Mouse (Mus musculus) v-Abl transformed pro-B cells (cell line): Measurements from ENCODE around the gene Tbcc.

Experiments used
- in situ Hi-C, 2 experiments: fragments of 400-800 bp; cut with MboI; formaldehyde crosslinking; loops; one replicate each; pipeline ENCODE4 v1.15.1; 2025; ENCODE audit not compliant: unreplicated experiment in 2 of 2

Gene Tbcc

GRCm38 (mm10) chr17:46866836-46867235 lies 23.6 kb upstream of the Tbcc start:
- in situ Hi-C loops: no loop called here

DNA sequence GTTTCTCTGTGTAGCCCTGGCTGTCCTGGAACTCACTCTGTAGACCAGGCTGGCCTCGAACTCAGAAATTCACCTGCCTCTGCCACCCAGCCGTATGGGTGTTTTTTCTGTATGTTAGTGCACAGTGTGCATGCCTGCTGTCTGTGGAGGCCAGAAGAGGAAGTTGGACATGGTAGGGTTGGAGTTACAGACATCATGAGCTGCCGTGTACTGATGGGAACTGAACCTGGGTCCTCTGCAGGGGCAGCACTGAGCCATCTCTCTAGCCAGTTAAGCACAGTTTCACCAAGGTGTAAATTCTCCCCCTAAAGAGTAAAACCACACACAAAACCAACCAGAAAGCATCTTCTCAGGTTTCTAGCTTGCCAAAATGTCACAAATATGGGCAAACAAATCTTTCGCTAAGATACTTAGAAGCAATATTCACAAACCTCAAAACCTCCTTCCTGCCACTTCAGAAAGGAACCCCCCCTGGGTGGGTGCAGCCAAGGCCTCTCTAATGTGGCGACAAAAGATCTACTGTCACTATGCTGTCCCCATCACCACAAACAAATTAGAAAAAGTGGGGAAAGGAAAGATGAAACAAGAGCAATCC lies 20.2 kb upstream of the Tbcc start:
- in situ Hi-C loops: loop anchor here (5.0 kb wide), 2 partner anchors 43 to 48 kb away; no protein-coding TSS in a partner anchor

GRCm38 (mm10) chr17:46870913-46871312 lies 19.6 kb upstream of the Tbcc start:
- in situ Hi-C loops: loop anchor here (5.0 kb wide), 2 partner anchors 44 to 49 kb away; no protein-coding TSS in a partner anchor

- in situ Hi-C loops: loop anchor here (5.0 kb wide), 2 partner anchors 46 to 51 kb away; no protein-coding TSS in a partner anchor
These were observed 17.7 kb upstream of the Tbcc start for GRCm38 (mm10) chr17:46872806-46873205.

DNA sequence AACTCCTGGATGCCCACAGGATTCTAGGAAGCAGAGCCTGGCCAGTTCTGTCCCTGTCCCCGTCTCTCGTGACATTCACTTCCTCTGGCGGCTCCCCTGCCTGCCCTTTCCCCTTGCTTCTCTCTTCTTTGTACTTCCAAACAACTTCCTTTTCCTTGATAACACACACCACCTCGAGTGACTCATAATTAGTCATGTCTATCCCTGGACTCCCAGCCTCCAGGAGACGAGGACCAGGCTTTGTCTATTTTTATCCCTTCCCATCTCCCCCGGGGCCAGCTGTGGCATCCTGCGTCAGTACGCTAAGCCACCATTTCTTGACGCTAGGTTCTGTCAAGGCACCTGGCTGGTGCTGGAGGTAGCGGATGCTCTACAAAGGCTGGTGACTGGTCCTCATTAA lies 16.4 kb upstream of the Tbcc start:
- in situ Hi-C loops: loop anchor here (5.0 kb wide), 2 partner anchors 47 to 52 kb away; no protein-coding TSS in a partner anchor

DNA sequence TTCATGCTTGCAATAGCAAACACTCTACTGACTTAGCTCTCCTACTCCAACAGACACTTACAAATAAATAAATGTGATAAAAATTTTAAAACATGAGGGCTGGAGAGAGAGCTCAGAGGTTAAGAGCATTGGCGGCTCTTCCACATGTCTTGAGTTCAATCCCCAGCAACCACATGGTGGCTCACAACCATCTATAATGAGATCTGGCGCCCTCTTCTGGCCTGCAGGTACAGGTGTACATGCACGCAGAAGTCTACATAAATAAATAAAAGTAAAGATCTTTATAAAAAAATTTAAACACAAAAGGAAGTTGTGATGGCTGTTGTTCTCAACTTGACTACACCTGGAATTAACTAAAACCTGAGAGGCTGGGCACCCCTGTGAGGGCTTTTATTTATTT lies 14.9 kb upstream of the Tbcc start:
- in situ Hi-C loops: no loop called here

DNA sequence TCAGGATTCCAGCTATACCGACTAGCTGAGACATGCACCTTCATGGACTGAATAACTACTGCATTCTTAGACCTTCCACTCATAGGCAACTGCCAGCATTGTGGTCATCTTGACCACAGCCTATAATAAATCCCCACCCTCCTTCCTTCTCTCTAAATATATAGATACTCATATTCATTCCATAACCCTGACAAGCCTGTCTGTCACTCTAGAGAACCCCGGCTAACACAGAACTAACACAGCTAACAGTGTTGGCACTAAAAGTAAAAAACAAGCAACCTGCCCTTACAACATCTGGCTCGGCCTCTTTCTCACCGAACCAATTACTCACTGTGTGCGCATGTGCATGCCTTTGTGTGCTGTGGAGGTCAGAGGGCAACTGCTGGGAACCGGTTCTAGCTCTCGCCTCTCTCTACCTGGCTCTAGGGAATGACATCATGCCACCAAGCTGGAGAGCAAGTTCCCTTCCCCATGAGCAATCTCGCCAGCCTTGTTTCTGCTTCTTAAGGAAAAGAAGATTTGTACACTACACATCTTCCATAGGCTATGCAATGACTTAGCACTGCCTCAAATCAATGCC lies 14.0 kb upstream of the Tbcc start:
- in situ Hi-C loops: no loop called here

DNA sequence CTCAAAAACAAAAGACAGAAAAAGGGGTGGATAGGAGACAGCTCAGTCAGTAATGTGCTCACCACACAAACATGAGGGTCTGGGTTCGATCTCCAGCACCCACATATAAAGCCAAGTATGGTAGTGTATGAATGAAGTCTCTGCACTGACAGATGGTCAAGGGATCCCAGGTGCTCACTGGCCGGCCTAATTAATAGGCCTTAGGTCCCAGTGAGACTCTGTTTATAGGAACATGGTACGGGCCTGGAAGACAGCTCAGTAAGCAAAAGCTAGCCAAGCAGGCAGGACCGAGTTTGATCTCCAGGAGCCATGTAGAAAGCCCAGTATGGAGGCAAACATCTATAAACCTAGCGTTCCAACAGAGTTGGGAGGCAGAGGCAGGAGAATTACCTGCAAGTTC lies 13.4 kb upstream of the Tbcc start:
- in situ Hi-C loops: no loop called here

DNA sequence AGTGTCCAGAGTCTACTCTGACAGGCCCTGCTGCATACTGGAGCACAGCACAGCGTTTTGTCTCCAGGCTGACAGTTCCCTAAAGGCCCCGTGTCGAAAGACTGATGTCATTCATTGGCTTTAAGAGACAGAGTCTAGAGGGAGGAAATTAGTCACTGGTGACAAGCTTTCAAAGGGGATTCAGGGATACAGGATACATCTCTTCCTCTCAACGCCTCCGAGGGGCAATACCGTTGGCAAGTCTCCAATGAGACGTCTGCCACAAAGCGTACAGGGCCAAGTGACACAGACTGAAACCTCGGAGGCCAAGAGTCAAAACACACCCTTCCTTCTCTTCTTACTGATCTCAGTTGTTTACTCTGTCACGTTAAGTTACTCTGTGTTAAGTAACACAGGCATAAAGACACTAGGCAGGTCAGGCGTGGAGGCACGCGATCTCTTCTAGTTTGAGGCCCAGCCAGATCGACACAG lies 10.6 kb upstream of the Tbcc start:
- in situ Hi-C loops: loop anchor here (5.0 kb wide), 1 partner anchor 88 kb away; no protein-coding TSS in a partner anchor

DNA sequence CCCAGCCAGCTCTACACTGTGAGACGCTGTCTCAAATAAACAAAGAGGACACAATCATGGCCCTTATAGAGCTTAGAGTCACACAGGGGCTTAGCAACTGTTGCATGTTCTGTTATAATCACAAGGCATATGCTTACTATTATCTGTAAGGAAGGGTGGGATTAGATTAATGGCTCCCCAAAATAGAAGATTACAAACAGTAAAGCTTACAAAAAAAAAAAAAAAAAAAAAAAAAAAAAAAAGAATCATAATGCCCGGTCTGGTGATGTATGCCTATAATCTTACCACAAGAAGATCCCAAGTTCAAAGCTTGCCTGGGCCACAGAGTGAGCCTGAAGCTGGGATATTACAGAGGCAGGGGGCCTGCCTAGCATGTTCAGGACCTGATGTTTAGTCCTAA lies 10.2 kb upstream of the Tbcc start:
- in situ Hi-C loops: loop anchor here (5.0 kb wide), 1 partner anchor 88 kb away; no protein-coding TSS in a partner anchor

DNA sequence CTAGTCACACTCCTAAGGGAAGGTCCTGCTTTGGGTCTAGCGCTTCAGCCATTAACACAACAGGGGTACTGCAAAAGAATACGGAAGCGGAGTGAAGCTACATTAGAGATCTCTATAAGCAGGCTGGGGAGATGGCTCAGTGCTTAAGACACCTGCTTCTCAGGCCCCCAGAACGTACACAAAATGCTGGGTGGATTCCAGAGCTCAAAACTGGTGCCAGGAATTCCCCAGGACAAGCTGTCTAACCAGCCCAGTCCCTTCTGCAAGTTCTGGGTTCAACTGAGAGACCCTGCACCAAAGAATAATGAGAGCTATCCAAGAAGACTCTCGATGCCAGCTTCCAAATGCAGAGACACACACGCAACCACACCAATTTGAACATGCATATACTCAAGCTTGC lies 8.8 kb upstream of the Tbcc start:
- in situ Hi-C loops: loop anchor here (5.0 kb wide), 1 partner anchor 89 kb away; no protein-coding TSS in a partner anchor

DNA sequence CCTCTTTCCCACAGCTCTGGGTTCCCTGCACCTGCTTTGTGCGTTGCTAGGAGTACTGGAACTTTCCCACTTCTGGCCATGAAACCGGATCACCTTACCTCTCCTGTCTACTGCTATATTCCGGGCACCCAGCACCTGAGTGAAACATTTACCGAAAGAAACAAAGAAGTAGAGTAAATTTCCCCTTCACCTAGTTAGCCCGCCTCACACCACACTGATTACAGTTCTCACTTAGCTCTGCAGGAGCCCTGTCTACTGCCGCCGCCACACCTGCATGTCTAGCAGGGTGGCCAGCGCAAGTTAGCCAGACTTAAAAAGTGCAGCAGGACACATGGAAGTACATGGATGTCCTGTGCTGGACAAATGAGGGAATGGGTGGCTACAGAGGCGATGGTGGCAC lies 7.4 kb upstream of the Tbcc start:
- in situ Hi-C loops: loop anchor here (5.0 kb wide), 1 partner anchor 91 kb away; no protein-coding TSS in a partner anchor

- in situ Hi-C loops: loop anchor here (5.0 kb wide), 1 partner anchor 92 kb away; no protein-coding TSS in a partner anchor
These were observed 5.7 kb upstream of the Tbcc start for GRCm38 (mm10) chr17:46884766-46885165.

GRCm38 (mm10) chr17:46885218-46885909 lies 5.1 kb upstream of the Tbcc start:
- in situ Hi-C loops: no loop called here

- in situ Hi-C loops: no loop called here
These were observed 4.4 kb upstream of the Tbcc start for GRCm38 (mm10) chr17:46885910-46886643.

GRCm38 (mm10) chr17:46888511-46889212 lies 1.8 kb upstream of the Tbcc start:
- in situ Hi-C loops: no loop called here

DNA sequence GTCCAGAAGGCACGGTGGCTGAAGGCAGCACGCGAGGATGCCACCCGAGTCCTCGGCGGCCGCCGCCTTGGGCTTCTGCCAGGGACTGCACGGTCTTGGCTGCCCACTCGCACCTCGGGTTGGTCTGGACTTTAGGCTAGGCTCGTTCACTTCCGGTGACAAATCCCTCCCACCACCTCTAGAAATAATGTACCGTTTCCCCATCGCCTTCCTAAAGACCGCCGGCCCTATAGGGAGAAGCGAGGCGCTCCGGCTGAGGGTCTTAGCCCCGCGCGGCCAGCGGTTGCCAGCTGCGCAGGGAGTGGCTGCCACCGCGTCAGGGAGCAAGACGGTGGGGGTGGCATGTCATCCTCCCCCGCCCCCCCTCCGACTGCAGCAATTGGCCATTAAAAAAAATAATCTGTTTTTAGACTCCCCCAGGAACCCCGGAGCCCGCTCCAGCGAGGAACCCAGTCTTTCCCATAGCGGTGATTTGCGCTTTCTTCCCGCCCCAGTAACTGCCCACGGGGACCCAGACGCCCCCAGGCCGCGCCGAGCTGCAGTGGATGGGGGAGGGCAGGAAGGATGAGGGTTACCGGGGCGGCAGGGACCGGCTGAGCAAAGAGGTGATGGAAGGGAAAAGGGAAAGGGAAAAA lies 917 bp upstream of the Tbcc start:
- in situ Hi-C loops: no loop called here

DNA sequence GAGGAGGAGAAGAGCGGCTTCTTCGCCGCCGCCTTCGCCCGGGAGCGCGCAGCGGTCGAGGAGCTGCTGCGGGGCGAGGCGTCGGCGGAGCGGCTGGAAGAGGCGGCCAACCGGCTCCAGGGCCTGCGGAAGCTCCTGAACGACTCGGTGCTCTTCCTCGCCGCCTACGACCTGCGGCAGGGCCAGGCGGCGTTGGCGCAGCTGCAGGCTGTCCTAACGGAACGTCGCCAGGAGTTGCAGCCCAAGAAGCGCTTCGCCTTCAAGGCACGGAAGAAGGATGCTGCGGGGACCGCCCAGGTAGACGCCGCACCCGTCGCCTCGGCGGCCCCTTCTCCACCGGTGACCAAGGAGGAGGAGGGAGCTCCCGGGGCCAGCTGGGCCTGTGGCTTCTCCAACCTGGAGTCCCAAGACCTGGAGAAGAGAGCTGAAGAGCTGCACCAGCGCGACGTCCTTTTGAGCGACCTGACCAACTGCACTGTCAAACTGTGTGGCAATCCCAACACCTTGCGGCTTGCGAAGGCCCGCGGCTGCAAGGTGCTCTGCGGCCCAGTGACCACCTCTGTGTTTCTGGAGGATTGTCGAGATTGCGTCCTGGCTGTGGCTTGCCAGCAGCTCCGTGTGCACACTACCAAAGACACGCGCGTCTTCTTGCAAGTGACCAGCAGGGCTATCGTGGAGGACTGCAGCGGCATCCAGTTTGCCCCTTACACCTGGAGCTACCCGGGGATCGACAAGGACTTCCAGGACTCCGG lies 535 bp downstream of the Tbcc start:
- in situ Hi-C loops: no loop called here

- in situ Hi-C loops: no loop called here
These were observed 4.9 kb downstream of the Tbcc start for GRCm38 (mm10) chr17:46895426-46895825.
